Mouse (Mus musculus) embryo, embryonic 10.5 days (tissue): Measurements from ENCODE around the gene Padi2.

ENCODE experiments used
- DNase-seq: peaks from one replicate; pipeline ENCODE4 v3.0.0-alpha.2; 2015; ENCODE audit warnings: low spot score

Gene Padi2

DNA sequence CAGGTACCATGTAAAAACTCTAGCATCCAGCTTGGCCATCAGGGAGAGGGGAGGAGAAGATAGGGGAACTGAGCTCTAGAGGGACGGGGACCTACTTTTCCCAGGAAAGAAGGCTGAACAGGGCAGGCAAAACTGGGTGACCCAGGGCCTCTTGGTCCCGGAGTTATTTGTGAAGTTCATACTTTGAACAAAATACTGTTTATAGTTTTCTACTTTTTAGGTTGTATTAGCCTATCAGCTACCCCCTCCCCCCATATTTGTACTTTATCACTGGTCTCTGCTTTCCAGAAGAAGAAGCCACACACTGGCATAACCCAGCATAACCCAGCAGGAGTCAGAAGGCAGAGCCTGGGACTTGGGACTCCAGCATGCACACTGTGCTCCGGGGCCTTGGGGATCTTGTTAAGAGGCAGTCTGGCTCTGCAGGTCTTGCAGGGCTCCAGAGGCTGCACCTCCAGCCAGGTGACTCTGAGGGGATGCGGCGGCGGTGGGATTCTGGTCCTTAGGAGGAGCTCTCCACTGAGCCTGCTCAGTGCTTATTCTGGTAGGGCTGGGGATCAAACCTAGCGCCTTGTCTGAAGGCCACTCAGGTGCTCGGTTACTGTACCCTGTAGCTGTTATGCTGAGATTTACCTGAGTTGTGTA is 25.0 kb upstream of the Padi2 start:
- DNase-seq = no peak

- no peak for DNase-seq
Measured at GRCm38 (mm10) chr4:140881771-140882170, 24.4 kb upstream of the Padi2 start.

DNA sequence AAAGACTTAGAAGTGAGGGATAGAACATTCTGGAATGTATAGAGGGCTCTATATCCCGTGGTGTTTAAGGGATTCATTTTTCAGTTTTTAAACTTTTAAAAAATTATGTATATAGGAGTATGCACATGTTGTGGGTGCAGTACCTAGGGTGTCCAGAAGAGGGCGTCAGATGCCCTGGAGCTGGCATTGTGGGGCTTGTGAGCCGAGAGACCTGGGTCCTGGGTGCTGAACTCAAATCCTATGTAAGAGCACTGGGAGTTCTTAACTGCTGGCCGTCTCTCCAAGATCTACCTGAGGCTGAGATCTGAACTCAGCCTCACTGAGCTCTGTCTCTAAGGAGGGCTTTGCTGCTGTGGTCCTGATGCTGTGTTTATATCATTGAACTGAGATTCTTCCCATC is 23.8 kb upstream of the Padi2 start:
- no peak for DNase-seq

DNA sequence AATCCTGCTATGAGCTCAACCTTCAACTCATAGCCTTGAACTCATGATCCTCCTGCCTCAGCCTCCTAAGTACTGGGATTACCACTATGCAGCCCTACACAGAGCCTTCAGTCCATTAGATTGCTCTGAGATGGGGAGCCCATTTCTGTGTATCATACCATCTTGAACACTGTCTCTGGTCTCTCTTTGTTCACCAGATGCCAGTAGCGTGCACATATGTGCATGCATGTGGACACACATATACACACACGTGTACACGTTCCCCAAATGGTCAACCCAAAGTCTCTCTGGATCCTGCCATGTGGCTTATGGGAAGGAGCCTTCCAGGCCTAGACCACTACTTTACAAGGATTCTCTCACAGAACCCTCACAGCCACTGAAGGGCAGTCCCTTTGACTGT is 23.2 kb upstream of the Padi2 start:
- no peak for DNase-seq

- no peak for DNase-seq
Measured at GRCm38 (mm10) chr4:140883852-140884251, 22.3 kb upstream of the Padi2 start.

DNA sequence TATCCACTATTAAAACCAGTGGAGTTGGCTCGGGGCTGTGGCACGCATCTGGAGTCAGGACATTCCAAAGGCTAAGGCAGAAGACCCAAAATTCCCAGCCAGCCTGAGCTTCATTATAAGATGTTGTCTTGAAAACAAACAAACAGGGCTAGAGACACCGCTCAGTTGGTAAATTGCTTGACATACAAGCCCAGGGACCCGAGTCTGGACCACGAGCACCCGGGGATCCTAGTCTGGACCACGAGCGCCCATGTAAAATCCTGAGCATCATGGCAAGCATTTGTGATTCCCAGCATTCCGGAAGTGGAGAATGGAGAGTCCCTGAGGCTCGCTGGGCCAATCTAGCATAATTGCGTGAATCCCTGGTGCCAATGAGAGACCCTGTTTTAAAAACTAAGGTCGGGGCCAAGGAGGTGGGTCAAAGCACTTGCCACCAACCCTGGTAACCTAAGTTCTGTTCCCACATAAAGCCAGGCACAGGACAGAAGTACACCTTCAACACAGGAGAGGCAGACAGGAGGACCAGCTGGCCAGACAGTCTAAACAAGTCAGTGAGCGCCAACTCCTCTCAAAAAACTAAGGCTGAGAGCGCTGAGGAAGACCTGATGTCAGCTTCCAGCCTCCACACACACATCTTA is 14.5 kb upstream of the Padi2 start:
- DNase-seq = no peak

- DNase-seq = no peak
Measured at GRCm38 (mm10) chr4:140892163-140892530, 14.0 kb upstream of the Padi2 start.

DNA sequence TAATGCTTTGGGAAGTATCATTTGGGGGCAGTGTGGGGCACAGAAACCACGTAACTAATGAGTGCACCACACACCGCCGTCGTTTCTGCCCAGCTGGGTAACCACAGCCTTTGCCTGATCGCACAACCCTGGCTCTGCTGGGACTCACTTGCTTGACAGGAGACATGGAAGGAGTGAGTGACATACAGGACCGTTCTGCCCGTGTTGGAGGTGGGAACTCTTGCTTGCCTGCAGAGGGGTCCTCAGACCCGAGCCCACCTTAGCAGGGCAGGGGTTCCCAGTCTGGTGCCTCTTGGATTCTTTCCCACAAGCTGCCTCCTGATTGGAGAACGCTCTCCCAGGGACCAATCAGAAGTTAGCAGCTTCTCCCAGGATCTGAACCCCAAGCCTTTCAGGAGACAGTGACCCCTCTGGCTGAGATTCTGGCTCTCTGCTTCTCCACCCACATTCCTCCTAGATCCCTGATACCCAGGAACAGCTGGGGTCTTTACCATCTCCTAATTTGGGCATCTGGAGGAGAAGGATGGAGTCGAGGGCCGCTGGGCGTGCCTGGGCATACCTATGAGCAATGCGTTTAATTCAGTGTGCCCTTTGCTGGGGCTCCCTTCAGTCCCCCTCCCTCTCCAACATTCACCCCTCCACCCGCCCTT is 1.2 kb upstream of the Padi2 start:
- no peak for DNase-seq

- no peak for DNase-seq
Measured at GRCm38 (mm10) chr4:140905426-140905871, 695 bp upstream of the Padi2 start.

- no peak for DNase-seq
Measured at GRCm38 (mm10) chr4:140906827-140907280, 710 bp downstream of the Padi2 start.

DNA sequence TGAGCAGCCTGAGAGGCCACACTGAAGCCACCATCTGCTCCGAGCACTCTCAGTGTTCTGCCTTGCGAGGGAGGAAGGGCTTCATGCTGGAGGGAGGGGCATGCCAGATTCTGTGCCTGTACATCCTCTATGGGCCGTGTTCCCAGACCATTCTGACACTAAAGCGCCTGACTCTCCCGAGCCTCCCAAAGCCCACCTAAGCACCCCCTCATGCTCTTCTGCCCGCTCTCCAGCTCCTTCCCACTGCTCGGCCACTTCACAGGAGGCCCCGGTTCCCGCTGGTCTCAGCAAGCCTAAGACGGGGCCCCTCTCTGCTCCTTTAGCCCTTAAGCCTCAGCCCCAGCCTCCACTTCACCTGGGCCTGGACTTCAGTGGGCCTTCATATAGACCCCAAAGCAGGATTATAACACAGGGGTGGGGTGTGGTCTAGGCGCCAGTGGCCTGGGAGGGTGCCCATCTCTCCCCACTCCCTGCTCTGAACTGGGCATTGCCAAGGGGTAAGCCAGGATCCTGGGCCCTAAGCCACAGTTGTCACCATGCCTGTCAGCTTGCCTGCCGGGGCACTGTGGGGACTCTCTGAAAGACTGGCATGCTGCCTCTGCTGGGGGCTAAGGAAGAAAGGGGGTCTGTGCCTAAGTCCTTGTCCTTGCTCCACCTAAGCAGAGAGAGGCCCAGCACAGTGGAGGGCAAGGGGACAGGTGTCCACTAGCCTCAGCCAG is 1.3 kb downstream of the Padi2 start:
- no peak for DNase-seq

DNA sequence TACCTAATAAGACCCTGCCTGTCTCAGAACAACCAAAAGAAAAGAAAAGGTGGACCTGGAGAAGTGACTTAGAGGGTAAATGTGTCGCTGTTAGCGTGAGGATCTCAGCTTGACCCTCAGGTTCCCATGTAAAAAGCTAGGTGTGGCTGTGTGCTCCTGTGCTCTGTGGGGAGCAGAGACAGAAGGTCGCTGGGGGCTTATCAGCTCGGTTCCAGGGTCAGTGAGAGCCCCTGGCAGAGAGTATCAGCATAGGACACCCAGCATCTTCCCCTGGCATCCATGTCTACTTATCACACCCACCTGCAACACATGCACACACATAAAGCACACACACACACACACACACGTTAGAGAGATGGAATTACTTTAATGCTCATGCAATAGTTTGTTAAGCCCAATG is 2.5 kb downstream of the Padi2 start:
- DNase-seq = no peak

DNA sequence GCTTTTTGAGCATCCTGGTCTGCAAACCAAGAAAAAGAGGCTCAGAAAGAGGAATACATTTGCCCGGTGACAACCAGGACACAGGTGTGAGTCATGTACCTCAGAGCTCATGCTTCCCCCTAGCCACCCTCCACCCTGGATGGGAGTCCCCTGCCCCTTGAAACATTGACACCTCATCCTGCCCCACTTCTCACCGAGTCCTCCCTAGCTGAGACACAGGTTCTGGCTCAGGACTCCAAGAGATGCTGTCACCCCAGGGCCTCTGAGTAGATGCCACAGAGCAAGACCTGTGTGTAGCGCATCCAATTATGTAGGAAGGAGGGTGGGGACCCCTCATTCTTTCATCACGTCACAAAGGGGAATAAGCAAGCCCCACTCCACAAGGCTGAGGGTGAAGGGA is 3.4 kb downstream of the Padi2 start:
- no peak for DNase-seq

DNA sequence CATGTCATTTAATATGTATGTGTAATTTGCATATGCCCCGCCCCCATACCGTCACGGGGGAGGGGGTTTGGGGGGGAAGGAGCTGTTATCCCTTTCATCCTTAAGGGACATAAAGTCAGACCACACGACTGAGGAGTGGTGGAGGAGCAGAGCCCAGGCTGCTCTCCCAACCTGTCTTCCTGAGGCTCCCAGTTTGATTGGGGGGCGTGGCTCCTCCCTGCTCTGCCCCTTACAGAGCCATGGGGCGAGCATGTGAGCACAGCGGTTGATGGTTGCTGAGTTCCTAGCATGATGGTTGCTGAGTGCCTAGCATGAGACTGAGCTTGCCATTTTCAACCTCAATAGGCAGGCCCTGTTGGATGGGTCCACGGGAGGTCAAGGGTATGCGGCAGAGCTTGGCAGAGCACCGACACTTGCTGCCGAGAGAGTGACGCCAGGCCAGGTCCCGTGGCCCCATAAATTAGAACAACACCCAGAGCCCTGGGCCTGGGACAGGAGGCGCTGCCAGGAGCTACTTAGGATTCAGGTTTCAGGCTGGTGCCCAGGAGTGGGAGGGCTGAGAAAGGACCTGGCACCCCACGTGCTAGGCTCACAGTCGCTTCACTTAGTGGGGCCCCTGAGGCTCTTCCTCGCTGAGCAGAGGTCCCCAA is 4.6 kb downstream of the Padi2 start:
- no peak for DNase-seq

DNA sequence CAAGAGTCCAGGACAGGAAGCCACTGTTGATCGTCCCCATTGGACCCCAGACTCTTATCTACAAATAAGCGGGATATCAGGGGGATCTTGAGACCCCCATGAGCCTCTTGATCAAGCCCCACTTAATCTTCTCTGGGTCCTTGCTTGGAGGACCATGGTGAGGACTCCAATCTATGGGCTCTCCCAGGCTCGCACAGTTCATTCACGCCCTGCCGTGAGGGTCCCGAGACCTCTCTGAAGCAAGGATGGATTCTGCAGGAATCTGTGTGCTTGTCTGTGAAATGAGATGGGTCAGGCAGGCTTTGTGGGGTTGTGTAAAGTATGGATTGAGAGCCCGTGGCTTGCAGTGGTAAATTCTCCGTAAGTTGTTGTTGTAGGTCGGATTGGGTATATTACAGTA is 5.3 kb downstream of the Padi2 start:
- no peak for DNase-seq

- DNase-seq = no peak
Measured at GRCm38 (mm10) chr4:140912271-140912833, 6.2 kb downstream of the Padi2 start.

DNA sequence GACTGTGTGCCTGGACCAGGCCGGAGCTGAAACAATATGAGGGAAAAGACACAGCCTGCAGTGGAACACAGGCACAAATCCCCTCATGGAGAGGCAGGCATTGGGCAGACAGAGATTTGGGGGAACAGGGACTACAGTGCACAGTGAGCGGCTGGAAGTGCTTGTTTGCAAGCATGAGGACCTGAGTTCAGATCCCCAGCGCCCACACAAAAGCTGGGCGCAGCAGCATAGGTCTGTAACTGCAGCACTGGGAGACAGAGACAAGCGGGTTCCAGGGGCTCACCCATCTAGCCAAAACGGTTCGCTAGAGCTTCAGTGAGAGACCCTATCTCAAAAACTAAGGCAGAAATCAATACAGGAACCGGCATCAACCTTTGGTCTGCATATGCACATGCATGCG is 7.4 kb downstream of the Padi2 start:
- DNase-seq = no peak

DNA sequence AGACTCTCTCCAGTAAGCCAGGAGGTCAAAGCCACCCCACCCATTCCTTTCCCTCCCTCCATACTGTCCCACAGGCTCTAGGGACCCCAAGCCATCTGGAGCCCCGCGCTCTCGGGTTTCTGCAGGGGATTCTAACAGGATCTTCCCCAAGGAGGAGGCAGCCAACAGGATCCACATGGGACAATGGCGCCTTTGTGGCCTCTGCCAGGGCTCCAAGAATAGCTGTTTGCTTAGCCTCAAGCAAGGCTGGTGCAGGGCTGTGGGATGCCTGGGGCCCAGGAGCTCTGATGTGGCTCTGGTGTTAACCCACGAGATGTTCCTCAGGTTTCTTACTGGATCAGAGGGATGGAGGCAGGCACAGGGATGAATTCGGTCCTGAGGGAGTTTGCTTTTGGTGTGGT is 8.6 kb downstream of the Padi2 start:
- DNase-seq = peak; percentile 37

GRCm38 (mm10) chr4:140915235-140915634 is 9.1 kb downstream of the Padi2 start:
- DNase-seq = no peak

DNA sequence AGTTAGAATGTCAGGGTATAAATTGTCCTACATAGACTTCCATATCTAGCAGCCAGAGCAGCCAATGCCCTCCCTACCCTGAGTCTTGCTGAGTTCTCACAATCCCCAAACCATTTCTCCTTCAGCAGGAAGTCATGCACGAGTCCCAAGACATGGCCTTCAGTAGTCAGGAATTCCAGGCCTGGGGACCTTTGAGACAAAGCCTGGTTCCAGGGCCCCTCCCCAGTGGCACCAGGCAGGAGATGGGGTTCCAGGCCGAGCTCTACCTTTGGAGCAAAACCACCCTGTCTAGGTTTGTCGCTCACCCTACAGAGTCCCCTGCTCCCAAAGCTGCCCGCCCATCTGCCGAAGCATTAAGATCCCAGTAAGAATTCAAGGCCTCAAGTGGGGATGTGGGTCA is 10.2 kb downstream of the Padi2 start:
- DNase-seq = no peak

- no peak for DNase-seq
Measured at GRCm38 (mm10) chr4:140917451-140917850, 11.3 kb downstream of the Padi2 start.
